Mouse (Mus musculus): Measurements from ENCODE around the gene Trmt1. TPM values are rescaled to one million over a fixed set of nuclear protein-coding genes. Genes with fewer than 3 reads are reported as not detected.
A peak's percentile ranks its signal among the peaks of the same experiment; 100 is the strongest.

Gene Trmt1
- polyA plus RNA-seq, 1 experiment from 2014 or later: 63.3 TPM

- no peaks in the 10 kb centered on the region for H3K9me3 ChIP-seq
- H3K4me2 ChIP-seq: peak overlapping the region; percentile 10; the same call in 1 of the 2 replicates
- no peaks in the 10 kb centered on the region for H3K36me3 ChIP-seq (replicated peaks)
- peak overlapping the region; percentile 64 for H3K27ac ChIP-seq
- peaks cover 69% of the 10 kb centered on the region for H3K27me3 ChIP-seq (replicated peaks)
- H3K4me1 ChIP-seq: peaks cover 75% of the 10 kb centered on the region
- H3K9ac ChIP-seq: no peak overlapping the region; the same call in 1 of the 2 replicates
- ATAC-seq (replicated peaks): peak; percentile 15; the same call in 1 of the 2 replicates
- no peak overlapping the region for H3K4me3 ChIP-seq
- WGBS: 6% methylated on average over 32 of the region's 32 CpGs
These were observed 56.3 kb downstream of the Trmt1 start for GRCm38 (mm10) chr8:84742171-84743053.

GRCm38 (mm10) chr8:84743054-84743415 is 56.9 kb downstream of the Trmt1 start:
- H3K36me3 ChIP-seq (replicated peaks): no peaks in the 10 kb centered on the region
- H3K9ac ChIP-seq: no peak overlapping the region
- H3K4me1 ChIP-seq: peaks cover 69% of the 10 kb centered on the region
- H3K27ac ChIP-seq: peak overlapping the region; percentile 64
- H3K9me3 ChIP-seq: no peaks in the 10 kb centered on the region
- no peak for ATAC-seq (replicated peaks)
- WGBS: 8% methylated on average over 10 of the region's 10 CpGs
- no peak overlapping the region for H3K4me3 ChIP-seq
- H3K4me2 ChIP-seq: peak overlapping the region; percentile 10; the same call in 1 of the 2 replicates
- H3K27me3 ChIP-seq (replicated peaks): peaks cover 69% of the 10 kb centered on the region

- peaks cover 63% of the 10 kb centered on the region for H3K4me1 ChIP-seq
- H3K4me2 ChIP-seq: no peak overlapping the region
- H3K4me3 ChIP-seq: no peak overlapping the region
- 6% methylated on average over 17 of the region's 17 CpGs for WGBS
- ATAC-seq (replicated peaks): peak; percentile 71
- H3K27me3 ChIP-seq (replicated peaks): peaks cover 66% of the 10 kb centered on the region
- H3K9me3 ChIP-seq: no peaks in the 10 kb centered on the region
- H3K36me3 ChIP-seq (replicated peaks): no peaks in the 10 kb centered on the region
- no peak overlapping the region for H3K9ac ChIP-seq
- peak overlapping the region; percentile 64 for H3K27ac ChIP-seq
These were observed 57.7 kb downstream of the Trmt1 start for GRCm38 (mm10) chr8:84743517-84744420.

- no peak for ATAC-seq (replicated peaks)
- 7% methylated on average over 17 of the region's 17 CpGs for WGBS
- H3K9ac ChIP-seq: no peak overlapping the region
- peak overlapping the region; percentile 63; the same call in 1 of the 2 replicates for H3K27ac ChIP-seq
- no peak overlapping the region for H3K4me3 ChIP-seq
- peaks cover 56% of the 10 kb centered on the region for H3K4me1 ChIP-seq
- H3K9me3 ChIP-seq: no peaks in the 10 kb centered on the region
- H3K27me3 ChIP-seq (replicated peaks): peaks cover 63% of the 10 kb centered on the region
- no peak overlapping the region for H3K4me2 ChIP-seq
- no peaks in the 10 kb centered on the region for H3K36me3 ChIP-seq (replicated peaks)
These were observed 59.2 kb downstream of the Trmt1 start for GRCm38 (mm10) chr8:84745032-84745925.

Other genes starting within 250 kb of the Trmt1 start
- gene Ier2, start 23.5 kb upstream of the Trmt1 start, polyA plus RNA-seq (2015; fragmentation: Nextera tagmentation; extraction: Ambion mirVana): 16.9 and 17.8 TPM in 2 replicates
- 16.3 and 17.2 TPM in 2 replicates for gene Nacc1, start 1.6 kb downstream of the Trmt1 start, polyA plus RNA-seq (2015; fragmentation: Nextera tagmentation; extraction: Ambion mirVana)
- gene Lyl1, start 15.2 kb downstream of the Trmt1 start, polyA plus RNA-seq (2015; fragmentation: Nextera tagmentation; extraction: Ambion mirVana): 3.4 and 4.2 TPM in 2 replicates
- 0.97 and 1.8 TPM in 2 replicates for gene G430095P16Rik, start 36.7 kb downstream of the Trmt1 start, polyA plus RNA-seq (2015; fragmentation: Nextera tagmentation; extraction: Ambion mirVana)
- 48.6 and 54.0 TPM in 2 replicates for gene Nfix, start 114.0 kb downstream of the Trmt1 start, polyA plus RNA-seq (2015; fragmentation: Nextera tagmentation; extraction: Ambion mirVana)
- 12.3 and 13.4 TPM in 2 replicates for gene Dand5, start 136.5 kb downstream of the Trmt1 start, polyA plus RNA-seq (2015; fragmentation: Nextera tagmentation; extraction: Ambion mirVana)
- gene Gadd45gip1, start 145.2 kb downstream of the Trmt1 start, polyA plus RNA-seq (2015; fragmentation: Nextera tagmentation; extraction: Ambion mirVana): 35.5 and 36.1 TPM in 2 replicates
- gene Rad23a, start 154.4 kb downstream of the Trmt1 start, polyA plus RNA-seq (2015; fragmentation: Nextera tagmentation; extraction: Ambion mirVana): 88.2 and 91.7 TPM in 2 replicates
- gene Calr, start 160.6 kb downstream of the Trmt1 start, polyA plus RNA-seq (2015; fragmentation: Nextera tagmentation; extraction: Ambion mirVana): 669 and 673 TPM in 2 replicates
- 126 and 127 TPM in 2 replicates for gene Farsa, start 170.7 kb downstream of the Trmt1 start, polyA plus RNA-seq (2015; fragmentation: Nextera tagmentation; extraction: Ambion mirVana)
- 18.4 and 22.0 TPM in 2 replicates for gene Syce2, start 185.8 kb downstream of the Trmt1 start, polyA plus RNA-seq (2015; fragmentation: Nextera tagmentation; extraction: Ambion mirVana)
- gene Gcdh, start 207.6 kb downstream of the Trmt1 start, polyA plus RNA-seq (2015; fragmentation: Nextera tagmentation; extraction: Ambion mirVana): 36.1 and 37.1 TPM in 2 replicates
- gene Klf1, start 215.6 kb downstream of the Trmt1 start, polyA plus RNA-seq (2015; fragmentation: Nextera tagmentation; extraction: Ambion mirVana): 0.65 and 0.79 TPM in 2 replicates
- gene Dnase2a, start 222.3 kb downstream of the Trmt1 start, polyA plus RNA-seq (2015; fragmentation: Nextera tagmentation; extraction: Ambion mirVana): 7.1 and 7.6 TPM in 2 replicates